In genomic region chr6:145018295-145018694, GRCm38 (mm10) we compare ENCODE assay signal across 20 mouse cellular contexts. TPM values are rescaled to one million over a fixed set of nuclear protein-coding genes. Genes with fewer than 3 reads are reported as not detected.
DNase-seq lines count a peak whose midpoint lies in the region.
"Had no signal": no experiment of that assay in that cellular context is flagged by ENCODE, and none has a peak within 500 bp of the region (broad histone marks: within the 10 kb centered on the region; RNA-seq: fewer than 3 reads in every experiment).

No protein-coding gene starts in this region.

- DNase-seq in left cerebral cortex, postnatal 4 days, result peak; percentile 91
- DNase-seq in left cerebral cortex, postnatal 36 days (ENCODE audit: low spot score in 2 of 2), result no peak
- DNase-seq in cerebellum, adult 11-12 months, result peak; percentile 95
- peak; percentile 95 for DNase-seq in cerebellum, adult 9-10 months
- peak; percentile 94 for DNase-seq in cerebellum, postnatal 36 days
- DNase-seq in urinary bladder, postnatal 4 days (ENCODE audit: low spot score in 2 of 2), result no peak
- no peak for DNase-seq in spleen, postnatal 14 days (ENCODE audit: low spot score in 2 of 2)
- DNase-seq: adrenal gland, adult 2 months; B cell, adult 2 months; forebrain, postnatal 0 days; gastrocnemius, postnatal 14 days; heart, postnatal 36 days; kidney, adult 8-10 months; kidney, postnatal 4 days; liver, embryonic 13.5 days; lung, adult 2 months; lung, postnatal 10 days; right cerebral cortex, postnatal 25 days; thymus, postnatal 36 days had no signal

- intact Hi-C loops in left cerebral cortex, postnatal 4 days (cut with DNase I), result no loop called here
- intact Hi-C loops in left cerebral cortex, postnatal 36 days (cut with DNase I), result no loop called here

RNA-seq across cellular contexts. Expression of gene Bcat1, which starts 57.7 kb away (rescaled TPM):
- 10 to 100 TPM; 81.0 to 88.8 TPM for total RNA-seq in left cerebral cortex, postnatal 4 days (2021)
- total RNA-seq in left cerebral cortex, postnatal 36 days (2021), result 10 to 100 TPM; 81.0 to 83.1 TPM
- total RNA-seq: neutrophil, adult 5-6 weeks had no signal

Comparison
In these comparisons a context has a peak if more than half of its experiments do, and no peak if none do; other contexts are left out.
1. DNase-seq: peak in left cerebral cortex, postnatal 4 days (single experiment), cerebellum, adult 11-12 months (single experiment), cerebellum, adult 9-10 months (single experiment) and cerebellum, postnatal 36 days (2 of 2); none in left cerebral cortex, postnatal 36 days (0 of 2), urinary bladder, postnatal 4 days (0 of 2) and spleen, postnatal 14 days (0 of 2).